Mouse (Mus musculus): ENCODE measurements at regions not wholly inside any gene's neighbourhood (a gene's known extent, or its start where the extent isn't known, plus 50 kb on each side); places are given as distances from the start of the nearest gene placed in this dataset.

- DNase-seq = no peak
- intact Hi-C loops (cut with DNase I) = no loop called here
Measured at GRCm38 (mm10) chr11:111426715-111427114, 360.8 kb downstream of the Kcnj2 start.

DNA sequence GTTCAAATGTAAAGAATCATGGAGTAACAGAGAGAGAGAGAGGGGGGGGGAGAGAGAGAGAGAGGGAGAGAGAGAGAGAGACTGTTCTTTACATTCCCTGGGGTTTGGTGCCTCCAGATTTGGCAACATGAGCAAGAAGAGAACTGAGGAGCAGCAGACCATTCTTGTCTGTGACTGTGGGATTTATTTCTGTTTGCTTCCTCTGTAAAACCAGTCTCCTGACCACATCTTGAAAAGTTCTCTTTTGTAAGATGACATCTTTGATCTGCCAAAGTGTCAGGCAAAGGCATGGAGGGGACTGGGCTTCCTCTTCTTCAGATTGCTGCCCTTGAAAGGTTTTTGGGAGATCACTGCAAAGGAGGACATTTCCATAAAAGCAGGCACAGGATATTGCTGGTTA, 376.3 kb downstream of the Kcnj2 start:
- DNase-seq = no peak
- intact Hi-C loops (cut with DNase I) = no loop called here

DNA sequence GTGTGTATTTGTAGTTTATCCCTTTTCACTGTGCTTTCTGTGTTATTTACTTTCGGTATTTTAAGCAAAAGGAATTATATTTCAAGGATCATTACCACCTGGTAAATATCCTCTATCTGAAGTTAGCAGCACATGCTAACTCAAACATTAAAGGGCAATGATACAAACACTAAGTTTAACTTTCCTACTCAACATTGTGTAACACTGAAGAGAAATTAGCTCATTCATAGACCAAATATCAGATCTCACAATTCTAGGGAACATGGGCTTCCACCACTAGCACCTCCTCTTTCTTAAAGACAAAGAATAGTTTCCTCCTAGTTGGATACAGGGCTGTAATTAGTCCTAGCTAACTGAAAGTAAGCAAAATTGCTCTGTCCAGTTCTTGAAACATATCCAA, 377.4 kb downstream of the Kcnj2 start:
- intact Hi-C loops (cut with DNase I) = no loop called here
- DNase-seq = no peak

DNA sequence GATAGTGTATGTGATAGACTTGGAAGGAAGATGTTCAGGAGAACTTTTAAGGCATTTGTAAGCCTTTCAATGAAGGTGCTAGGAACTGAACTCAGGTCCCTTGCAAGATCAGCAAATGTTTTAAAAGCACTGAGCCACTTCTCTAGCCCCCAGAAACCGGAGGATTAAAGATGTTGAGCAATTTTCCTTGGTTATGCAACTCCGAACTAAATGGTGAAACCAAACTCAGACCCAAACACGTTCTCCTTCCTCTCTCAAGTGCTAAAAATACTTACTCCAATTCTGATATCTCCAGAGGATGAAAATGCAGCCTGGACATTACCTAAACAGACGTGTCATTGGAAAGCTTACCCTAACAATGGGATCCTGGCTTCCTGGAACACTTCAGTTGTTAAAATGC, 378.8 kb downstream of the Kcnj2 start:
- intact Hi-C loops (cut with DNase I) = loop anchor here (1.0 to 5.0 kb wide), 5 partner anchors 78 to 907 kb away; partner anchors contain the start of gene Kcnj2
- no peak for DNase-seq

- no peak for DNase-seq
- intact Hi-C loops (cut with DNase I) = loop anchor here (1.0 to 5.0 kb wide), 6 partner anchors 77 to 946 kb away; partner anchors contain the start of gene Kcnj2
Measured at GRCm38 (mm10) chr11:111445764-111446163, 379.8 kb downstream of the Kcnj2 start.

DNA sequence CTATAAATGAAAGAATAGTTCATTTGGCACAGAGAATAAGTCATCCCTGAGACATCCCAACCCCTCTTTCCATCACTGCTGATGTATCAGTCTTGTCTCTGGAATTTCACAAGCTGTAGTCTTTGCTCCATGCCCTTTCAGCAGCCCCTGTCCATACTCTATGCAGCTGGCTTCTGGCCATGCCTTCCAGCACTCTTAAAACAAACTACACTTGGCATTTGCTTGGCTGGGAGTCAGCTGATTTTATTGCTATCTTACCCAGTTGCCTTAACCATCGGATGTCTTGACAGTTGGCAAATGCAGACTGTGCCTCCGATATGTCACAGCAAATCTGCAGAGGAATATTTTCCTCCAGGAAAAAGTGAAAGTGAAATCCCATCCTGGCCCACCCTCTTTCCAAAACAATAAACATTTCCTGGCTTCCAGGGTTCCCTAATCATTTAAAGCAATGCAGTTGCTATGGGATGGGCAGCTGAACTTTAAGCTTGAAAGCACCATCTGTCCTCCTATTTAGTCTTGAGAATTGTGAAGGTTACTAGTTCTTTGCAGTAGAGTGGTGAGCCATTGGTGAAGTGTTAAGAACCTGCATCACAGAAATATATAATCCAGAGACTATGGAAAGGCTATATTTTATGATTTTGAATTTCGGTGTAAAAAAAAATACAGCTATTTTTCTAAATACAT, 385.0 kb downstream of the Kcnj2 start:
- no peak for DNase-seq
- intact Hi-C loops (cut with DNase I) = no loop called here

DNA sequence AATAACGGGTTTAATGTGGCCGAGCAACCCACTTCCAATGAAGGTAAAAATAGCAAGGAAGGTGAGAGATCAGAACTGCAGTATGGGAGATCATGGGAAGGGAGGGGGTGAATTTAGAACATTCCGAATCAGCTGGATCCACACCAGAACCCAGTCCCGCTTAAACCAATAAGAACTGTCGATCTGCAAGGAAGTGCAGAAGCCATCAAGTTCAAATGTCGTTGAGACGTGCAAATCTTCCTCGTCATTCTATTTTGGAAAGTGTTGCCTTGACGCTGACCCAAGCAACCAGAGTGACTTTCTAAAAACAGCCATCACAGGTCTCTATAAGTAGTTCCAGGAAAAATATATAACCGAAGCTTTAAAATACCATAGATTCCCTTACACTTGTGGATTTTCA, 394.1 kb downstream of the Kcnj2 start:
- intact Hi-C loops (cut with DNase I) = no loop called here
- DNase-seq = peak in 1 of 2 experiments; percentile 3

GRCm38 (mm10) chr11:111484981-111485380, 419.0 kb downstream of the Kcnj2 start:
- no peak for DNase-seq
- intact Hi-C loops (cut with DNase I) = no loop called here

- no peak for DNase-seq
- intact Hi-C loops (cut with DNase I) = no loop called here
Measured at GRCm38 (mm10) chr11:111512471-111512870, 446.5 kb downstream of the Kcnj2 start.

GRCm38 (mm10) chr11:111522716-111523115, 456.8 kb downstream of the Kcnj2 start:
- DNase-seq = no peak
- intact Hi-C loops (cut with DNase I) = loop anchor here (2.0 to 5.0 kb wide), 4 partner anchors 75 to 1024 kb away; no protein-coding TSS in a partner anchor

DNA sequence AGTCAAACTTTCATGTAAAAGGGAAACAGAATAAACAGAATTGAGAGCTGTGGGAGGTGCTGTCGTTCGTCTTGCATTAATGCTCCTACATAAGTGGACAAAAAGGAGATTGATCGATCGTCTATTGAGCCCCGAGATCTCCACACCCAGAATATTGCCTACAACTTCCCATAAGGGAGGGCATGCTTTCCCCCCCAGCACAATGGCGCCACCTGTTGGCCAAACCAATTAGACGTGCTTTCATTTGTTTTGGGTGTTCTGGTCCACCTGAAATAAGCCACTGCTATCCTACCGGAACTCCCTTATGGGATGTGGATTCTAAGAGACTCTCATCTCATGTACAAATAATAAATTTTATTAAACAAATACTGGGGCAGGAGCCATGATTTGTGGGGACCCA, 457.5 kb downstream of the Kcnj2 start:
- peak; percentile 57 to 71 for DNase-seq
- intact Hi-C loops (cut with DNase I) = loop anchor here (2.0 to 5.0 kb wide), 4 partner anchors 76 to 1025 kb away; no protein-coding TSS in a partner anchor

DNA sequence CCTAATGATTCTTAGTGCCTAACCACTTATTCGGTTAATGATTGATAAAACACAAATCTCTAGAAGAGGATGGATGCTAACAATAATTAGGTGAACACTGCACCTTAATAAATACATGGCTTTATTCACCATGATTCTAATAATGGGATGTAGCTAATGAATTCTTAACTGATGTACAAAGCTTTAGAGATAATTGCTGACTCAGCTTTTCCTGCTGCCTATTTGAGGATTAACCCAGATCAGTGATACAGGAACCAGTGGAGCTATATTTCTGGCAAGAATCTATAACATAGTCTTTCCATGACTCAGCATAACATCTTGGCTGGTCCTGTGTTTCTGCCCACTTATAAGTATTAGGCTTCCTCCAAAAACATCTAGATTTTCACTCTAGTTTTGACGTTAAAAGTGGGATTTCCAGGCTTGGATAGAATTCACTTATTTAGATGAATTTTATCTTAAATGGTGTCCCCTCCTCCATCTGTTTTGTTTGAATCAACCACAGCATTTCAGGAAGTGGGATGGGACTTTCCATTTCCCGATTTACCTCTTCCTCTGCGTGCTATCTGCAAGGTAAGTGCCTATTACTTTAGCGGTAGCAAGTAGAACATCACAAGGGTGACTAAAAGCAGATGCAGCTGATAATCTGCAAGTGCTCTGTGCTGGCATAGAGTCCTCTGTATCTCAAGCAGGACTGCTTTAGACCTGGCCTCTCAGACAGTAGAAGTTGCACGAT, 460.2 kb downstream of the Kcnj2 start:
- no peak for DNase-seq
- intact Hi-C loops (cut with DNase I) = no loop called here

GRCm38 (mm10) chr11:111529591-111529990, 463.6 kb downstream of the Kcnj2 start:
- no peak for DNase-seq

DNA sequence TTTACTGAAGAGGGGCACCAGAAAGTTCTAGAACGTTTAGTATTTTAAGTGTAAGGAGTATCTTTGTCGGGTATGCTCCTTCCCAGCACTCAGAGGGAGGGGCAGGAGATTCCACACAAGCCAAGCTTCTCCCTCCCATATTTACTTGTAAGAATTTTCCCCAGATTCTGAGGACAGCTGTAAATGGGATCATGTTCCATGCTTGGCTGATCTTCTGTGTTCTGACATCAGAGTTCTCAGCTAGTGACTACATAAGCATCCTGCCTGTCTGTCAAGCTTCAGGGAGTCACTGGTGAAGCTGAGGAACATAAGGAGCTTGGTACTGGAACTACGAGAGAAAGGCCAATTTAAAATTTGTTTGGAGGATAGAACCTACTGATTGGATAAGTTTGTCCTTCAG, 464.9 kb downstream of the Kcnj2 start:
- intact Hi-C loops (cut with DNase I) = loop anchor here (2.0 kb wide), 1 partner anchor 958 kb away; no protein-coding TSS in a partner anchor

More at GRCm38 (mm10) chr11:111529591-111529990, 463.6 kb downstream of the Kcnj2 start:
- intact Hi-C loops (cut with DNase I) = no loop called here

GRCm38 (mm10) chr11:111532457-111532856, 466.5 kb downstream of the Kcnj2 start:
- DNase-seq = peak in 1 of 2 experiments; percentile 9
- intact Hi-C loops (cut with DNase I) = loop anchor here (2.0 kb wide), 1 partner anchor 996 kb away; no protein-coding TSS in a partner anchor

More for the DNA sequence above, 464.9 kb downstream of the Kcnj2 start:
- DNase-seq = no peak

GRCm38 (mm10) chr11:111536040-111536836, 470.3 kb downstream of the Kcnj2 start:
- intact Hi-C loops (cut with DNase I) = loop anchor here (1.0 to 5.0 kb wide), 3 partner anchors 671 to 1629 kb away; no protein-coding TSS in a partner anchor
- DNase-seq = peak; percentile 47 to 58

DNA sequence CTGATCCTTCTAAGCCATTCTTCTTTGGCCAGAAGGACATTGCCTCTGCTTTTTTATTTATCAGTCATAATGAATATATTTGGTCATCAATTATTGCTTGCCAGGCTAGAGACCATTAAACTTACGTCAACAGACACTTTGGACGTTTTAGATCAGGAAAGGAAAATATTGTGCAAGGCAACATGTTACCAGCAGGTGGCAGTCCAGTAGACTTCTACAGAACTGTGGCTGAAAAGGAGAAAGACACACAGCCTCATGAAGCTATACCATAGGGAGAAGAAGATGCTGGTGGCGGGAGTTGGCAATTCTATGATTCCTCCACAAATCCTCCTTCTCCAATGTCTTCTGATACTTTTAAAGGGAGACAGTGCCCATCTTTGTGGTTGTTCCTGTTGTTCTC, 471.7 kb downstream of the Kcnj2 start:
- DNase-seq = peak; percentile 53

DNA sequence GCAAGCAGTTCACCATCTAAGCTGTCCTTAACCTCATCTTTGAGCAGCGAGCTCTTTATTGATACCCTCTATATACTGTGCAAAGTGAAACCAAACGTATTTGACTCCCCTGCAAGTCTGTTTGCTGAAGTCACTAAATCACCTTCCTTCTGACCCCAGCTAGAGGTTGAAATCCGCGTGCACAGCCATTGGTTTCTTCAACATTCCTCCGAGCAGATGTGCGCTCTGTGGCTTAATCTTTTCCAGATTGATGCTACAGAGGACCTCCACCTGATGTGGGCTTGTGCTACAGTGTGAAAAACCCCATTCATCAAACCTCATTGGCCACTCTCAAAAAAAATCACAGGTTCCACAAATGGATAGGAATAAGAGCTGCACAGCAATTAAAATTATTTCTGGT, 474.0 kb downstream of the Kcnj2 start:
- intact Hi-C loops (cut with DNase I) = loop anchor here (2.0 to 5.0 kb wide), 2 partner anchors 563 to 667 kb away; no protein-coding TSS in a partner anchor

More for the DNA sequence above, 471.7 kb downstream of the Kcnj2 start:
- intact Hi-C loops (cut with DNase I) = loop anchor here (2.0 to 5.0 kb wide), 3 partner anchors 565 to 1243 kb away; no protein-coding TSS in a partner anchor

DNA sequence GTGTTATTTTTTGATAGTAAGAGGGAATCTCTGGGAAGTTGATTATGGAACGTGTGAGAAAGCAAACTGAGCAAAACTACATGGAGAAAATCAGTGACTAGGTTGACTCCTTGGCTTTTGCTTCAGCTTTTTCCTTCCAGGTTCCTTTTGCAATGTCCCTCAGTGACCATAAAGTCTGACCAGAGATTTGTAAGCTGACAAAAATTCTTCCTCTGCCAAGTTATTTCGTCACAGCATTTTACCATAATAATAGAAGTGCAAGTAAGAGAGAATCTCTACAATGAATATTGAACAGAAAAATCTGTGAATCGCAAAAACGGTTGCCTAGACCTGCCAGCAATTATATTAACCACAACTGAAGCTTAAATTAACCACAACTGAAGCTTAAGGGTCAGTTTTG, 479.3 kb downstream of the Kcnj2 start:
- intact Hi-C loops (cut with DNase I) = no loop called here
- DNase-seq = no peak

More for the DNA sequence above, 474.0 kb downstream of the Kcnj2 start:
- no peak for DNase-seq

DNA sequence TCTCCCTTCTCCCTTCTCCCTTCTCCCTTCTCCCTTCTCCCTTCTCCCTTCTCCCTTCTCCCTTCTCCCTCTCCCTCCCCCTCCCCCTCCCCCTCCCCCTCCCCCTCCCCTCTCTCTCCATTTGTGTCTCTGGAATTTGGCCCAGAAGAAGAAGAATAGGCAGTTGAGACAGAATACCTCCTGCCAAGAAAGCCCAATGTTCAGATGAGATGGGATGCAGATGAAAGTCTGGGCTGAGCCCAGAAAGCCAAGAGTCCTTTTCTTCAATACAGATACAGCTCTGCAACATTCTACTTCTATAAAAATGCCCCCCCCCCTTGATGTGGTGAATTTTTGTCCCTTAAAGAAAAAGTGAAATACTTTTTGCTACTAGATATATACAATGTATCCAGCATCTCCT, 489.2 kb downstream of the Kcnj2 start:
- intact Hi-C loops (cut with DNase I) = no loop called here
- DNase-seq = no peak
